Mouse (Mus musculus) forebrain, embryonic 10.5 days (tissue): ENCODE results near the gene Timm44. TPM values are rescaled to one million over a fixed set of nuclear protein-coding genes. Genes with fewer than 3 reads are reported as not detected.
A peak's percentile ranks its signal among the peaks of the same experiment; 100 is the strongest.

ENCODE experiments used
- DNase-seq: peaks from one replicate; pipeline ENCODE4 v3.0.0-alpha.2; 2017; ENCODE audit warnings: low spot score; ENCODE audit errors: extremely low spot score
- H3K27ac ChIP-seq: fragments of 300-500 bp; sonication (generic); 2 replicates; pipeline ENCODE4 v1.5.1; 2016; ENCODE audit warnings: mild to moderate bottlenecking
- H3K27me3 ChIP-seq: fragments of 300-500 bp; sonication (generic); 2 replicates; pipeline ENCODE4 v1.6.1; 2016; ENCODE audit warnings: mild to moderate bottlenecking; ENCODE audit not compliant: poor library complexity, severe bottlenecking
- H3K36me3 ChIP-seq: fragments of 300-500 bp; sonication (generic); replicated peaks from 2 replicates; pipeline ENCODE4 v1.6.1; 2016; ENCODE audit warnings: mild to moderate bottlenecking, moderate library complexity
- H3K4me1 ChIP-seq: fragments of 300-500 bp; sonication (generic); 2 replicates; pipeline ENCODE4 v1.6.1; 2016
- H3K4me3 ChIP-seq: fragments of 300-500 bp; sonication (generic); 2 replicates; pipeline ENCODE4 v1.5.1; 2016; ENCODE audit warnings: mild to moderate bottlenecking, moderate library complexity
- H3K9me3 ChIP-seq: fragments of 300-500 bp; sonication (generic); 2 replicates; pipeline ENCODE4 v1.6.1; 2016; ENCODE audit warnings: mild to moderate bottlenecking, moderate library complexity
- WGBS: fragments of 180-500 bp; shearing (Covaris S2); methylation state at CpG from one replicate; pipeline ENCODE4 v1.1.7; 2016; 5-methylcytosine and 5-hydroxymethylcytosine counted together
- polyA plus RNA-seq: library from polyadenylated mRNA; unstranded; fragments of >200 nt; fragmentation: Nextera tagmentation; extraction: Ambion mirVana; gene quantifications from 2 replicates; pipeline ENCODE4 v1.2.1, GENCODE M21; 2016

The Timm44 gene
- polyA plus RNA-seq, 1 experiment from 2014 or later = 69.8 TPM

- WGBS = under 1% methylated on average over 44 of the region's 44 CpGs
- Histone ChIP-seq H3K4me3 (peak within 1 kb of the TSS; percentile 72), H3K27ac (peak within 1 kb of the TSS; percentile 95), H3K36me3 (peaks cover 9% of the 10 kb centered on the region; the same call in 1 of the 2 replicates), H3K27me3 (peaks cover 62% of the 10 kb centered on the region), H3K9me3 (no peaks in the 10 kb centered on the region), H3K4me1 (peaks cover 55% of the 10 kb centered on the region)
- DNase-seq = peak; percentile 73
Measured at GRCm38 (mm10) chr8:4216791-4217621, 58.7 kb downstream of the Timm44 start, which contains the start of gene Prr36. Gene Prr36, minus strand, starts transcription at chr8:4217459.

- Histone ChIP-seq H3K27me3 (peaks cover 62% of the 10 kb centered on the region), H3K36me3 (peaks cover 10% of the 10 kb centered on the region), H3K27ac (peak overlapping the region; percentile 95), H3K9me3 (no peaks in the 10 kb centered on the region), H3K4me3 (peak overlapping the region; percentile 72), H3K4me1 (peaks cover 55% of the 10 kb centered on the region)
- 5% methylated on average over 18 of the region's 18 CpGs for WGBS
- DNase-seq = peak; percentile 24
Measured at GRCm38 (mm10) chr8:4216296-4216695, 59.4 kb downstream of the Timm44 start.

GRCm38 (mm10) chr8:4214006-4214980, 61.4 kb downstream of the Timm44 start:
- peaks cover 6% of the 10 kb centered on the region; the same call in 1 of the 2 replicates for H3K9me3 ChIP-seq
- H3K4me3 ChIP-seq = peak overlapping the region; percentile 49
- peaks cover 62% of the 10 kb centered on the region for H3K27me3 ChIP-seq
- H3K36me3 ChIP-seq = peaks cover 30% of the 10 kb centered on the region
- DNase-seq = peak; percentile 55
- WGBS = 11% methylated on average over 33 of the region's 33 CpGs
- peak overlapping the region; percentile 81 for H3K27ac ChIP-seq
- peaks cover 55% of the 10 kb centered on the region for H3K4me1 ChIP-seq

GRCm38 (mm10) chr8:4213210-4214005, 62.3 kb downstream of the Timm44 start:
- Histone ChIP-seq H3K4me1 (peaks cover 55% of the 10 kb centered on the region), H3K36me3 (peaks cover 35% of the 10 kb centered on the region), H3K9me3 (peaks cover 6% of the 10 kb centered on the region; the same call in 1 of the 2 replicates), H3K27ac (peak overlapping the region; percentile 81), H3K27me3 (peaks cover 60% of the 10 kb centered on the region), H3K4me3 (peak overlapping the region; percentile 49)
- 2% methylated on average over 18 of the region's 18 CpGs for WGBS
- peak; percentile 64 for DNase-seq

GRCm38 (mm10) chr8:4212809-4213209, 62.9 kb downstream of the Timm44 start:
- peaks cover 54% of the 10 kb centered on the region for H3K4me1 ChIP-seq
- peaks cover 60% of the 10 kb centered on the region for H3K27me3 ChIP-seq

GRCm38 (mm10) chr8:4211097-4211496, 64.6 kb downstream of the Timm44 start:
- Histone ChIP-seq H3K4me1 (peaks cover 50% of the 10 kb centered on the region), H3K4me3 (no peak overlapping the region), H3K9me3 (peaks cover 6% of the 10 kb centered on the region; the same call in 1 of the 2 replicates), H3K27me3 (peaks cover 60% of the 10 kb centered on the region), H3K36me3 (peaks cover 35% of the 10 kb centered on the region), H3K27ac (no peak overlapping the region)
- no peak for DNase-seq
- WGBS = 81% methylated on average over 6 of the region's 6 CpGs

More at GRCm38 (mm10) chr8:4212809-4213209, 62.9 kb downstream of the Timm44 start:
- H3K36me3 ChIP-seq = peaks cover 35% of the 10 kb centered on the region
- H3K4me3 ChIP-seq = peak overlapping the region; percentile 49
- DNase-seq = peak; percentile 53
- H3K9me3 ChIP-seq = peaks cover 6% of the 10 kb centered on the region; the same call in 1 of the 2 replicates
- peak overlapping the region; percentile 81 for H3K27ac ChIP-seq
- WGBS = 1% methylated on average over 25 of the region's 25 CpGs

Other genes starting within 250 kb of the Timm44 start
- gene Cd209f, start 170.1 kb downstream of the Timm44 start, polyA plus RNA-seq = not detected in 2 replicates
- gene Cd209g, start 141.8 kb downstream of the Timm44 start, polyA plus RNA-seq = not detected in 2 replicates
- 17.8 and 21.9 TPM in 2 replicates for gene Evi5l, start 109.3 kb downstream of the Timm44 start, polyA plus RNA-seq
- gene Prr36, start 58.5 kb downstream of the Timm44 start, polyA plus RNA-seq = 14.8 and 18.3 TPM in 2 replicates
- gene Lrrc8e, start 49.1 kb downstream of the Timm44 start, polyA plus RNA-seq = 0.12 and 0.22 TPM in 2 replicates
- 29.9 and 31.4 TPM in 2 replicates for gene Map2k7, start 37.2 kb downstream of the Timm44 start, polyA plus RNA-seq
- gene Gm49320, start 37.0 kb downstream of the Timm44 start, polyA plus RNA-seq = 0.70 and 0.81 TPM in 2 replicates
- gene Tgfbr3l, start 27.7 kb downstream of the Timm44 start, polyA plus RNA-seq = 2.5 and 4.1 TPM in 2 replicates
- gene Snapc2, start 22.8 kb downstream of the Timm44 start, polyA plus RNA-seq = 64.0 and 64.7 TPM in 2 replicates
- gene Ctxn1, start 16.6 kb downstream of the Timm44 start, polyA plus RNA-seq = 111 and 120 TPM in 2 replicates
- gene Ccl25, start 49.3 kb upstream of the Timm44 start, polyA plus RNA-seq = 23.6 and 26.4 TPM in 2 replicates
- 354 and 371 TPM in 2 replicates for gene Elavl1, start 49.5 kb upstream of the Timm44 start, polyA plus RNA-seq
- gene Cers4, start 217.1 kb upstream of the Timm44 start, polyA plus RNA-seq = 11.5 and 13.8 TPM in 2 replicates